Mouse (Mus musculus) thymus, postnatal 10 days (tissue): ENCODE data around the gene Xrcc2.
"Not testable (repeated sequence)": the region's sequence is repeated elsewhere in the genome, so short reads cannot be mapped to it uniquely, and the experiment has no call there.

Source experiments
- DNase-seq, 2 experiments: peaks; one replicate each; pipeline ENCODE4 v3.0.0; 2021; ENCODE audit warnings: low spot score in 2 of 2

Xrcc2 gene

GRCm38 (mm10) chr5:25705567-25706349 lies at the start of gene Xrcc2:
TSS of gene Xrcc2 (minus strand) at chr5:25705825.
- DNase-seq, result peak; percentile 90 to 95

- DNase-seq, result no peak
Observed at GRCm38 (mm10) chr5:25754236-25754766, 48.7 kb upstream of the Xrcc2 start.

GRCm38 (mm10) chr5:25753556-25754235 lies 48.1 kb upstream of the Xrcc2 start:
- DNase-seq, result no peak

- DNase-seq, result no peak
Observed at GRCm38 (mm10) chr5:25752862-25753261, 47.2 kb upstream of the Xrcc2 start.

- DNase-seq, result no peak
Observed at GRCm38 (mm10) chr5:25751552-25751951, 45.9 kb upstream of the Xrcc2 start.

GRCm38 (mm10) chr5:25748613-25749012 lies 43.0 kb upstream of the Xrcc2 start:
- DNase-seq, result no peak

GRCm38 (mm10) chr5:25747904-25748303 lies 42.3 kb upstream of the Xrcc2 start:
- DNase-seq, result no peak

GRCm38 (mm10) chr5:25738902-25739301 lies 33.3 kb upstream of the Xrcc2 start:
- not testable (repeated sequence) for DNase-seq

GRCm38 (mm10) chr5:25738448-25738847 lies 32.8 kb upstream of the Xrcc2 start:
- no peak for DNase-seq

- DNase-seq, result no peak
Observed at GRCm38 (mm10) chr5:25735861-25736260, 30.2 kb upstream of the Xrcc2 start.

GRCm38 (mm10) chr5:25734318-25734717 lies 28.7 kb upstream of the Xrcc2 start:
- peak in 1 of 2 experiments; percentile 25 for DNase-seq

- DNase-seq, result no peak
Observed at GRCm38 (mm10) chr5:25724134-25724675, 18.6 kb upstream of the Xrcc2 start.

GRCm38 (mm10) chr5:25723016-25723415 lies 17.4 kb upstream of the Xrcc2 start:
- DNase-seq, result no peak

- no peak for DNase-seq
Observed at GRCm38 (mm10) chr5:25719390-25719789, 13.8 kb upstream of the Xrcc2 start.

- DNase-seq, result not testable (repeated sequence)
Observed at GRCm38 (mm10) chr5:25713001-25713706, 7.5 kb upstream of the Xrcc2 start.

GRCm38 (mm10) chr5:25704702-25705566 lies 691 bp downstream of the Xrcc2 start:
- no peak for DNase-seq

- no peak for DNase-seq
Observed at GRCm38 (mm10) chr5:25697941-25698340, 7.7 kb downstream of the Xrcc2 start.

- no peak for DNase-seq
Observed at GRCm38 (mm10) chr5:25696256-25696655, 9.4 kb downstream of the Xrcc2 start.

GRCm38 (mm10) chr5:25695786-25696185 lies 9.8 kb downstream of the Xrcc2 start:
- DNase-seq, result no peak

GRCm38 (mm10) chr5:25671696-25672520 lies 33.7 kb downstream of the Xrcc2 start:
- no peak for DNase-seq
